Mouse (Mus musculus): ENCODE measurements around the gene March10. TPM values are rescaled to one million over a fixed set of nuclear protein-coding genes. Genes with fewer than 3 reads are reported as not detected.

Gene March10
- polyA plus RNA-seq, 1 experiment = 0.87 TPM

DNA sequence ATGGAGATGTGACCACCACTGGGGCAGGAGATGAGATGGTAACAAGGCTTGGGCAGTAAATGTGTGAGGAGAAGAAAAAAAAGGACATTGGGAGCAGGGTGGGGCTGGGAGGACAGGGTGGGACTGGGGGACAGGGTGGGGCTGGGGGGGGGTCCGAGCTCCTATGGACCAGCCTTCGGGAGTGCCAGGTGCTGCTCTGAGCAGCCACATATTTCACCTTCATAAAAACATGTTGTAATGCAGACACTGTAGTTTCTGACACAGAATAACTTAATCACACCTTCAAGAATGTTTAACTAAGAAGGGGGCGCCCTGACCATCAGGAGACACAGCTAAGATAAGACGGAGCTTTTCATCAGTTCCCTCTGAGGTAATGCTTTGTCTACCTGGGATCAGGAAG lies 4.0 kb downstream of the March10 start:
- TF ChIP-seq GATA1 (IDR thresholded peaks at IDR 0.05; ENCODE audit: borderline replicate concordance, low read length) (no peak), FLI1 (IDR thresholded peaks at IDR 0.05; ENCODE audit: low read length) (no peak)
- Histone ChIP-seq H3K27me3 (replicated peaks) (peaks cover 77% of the 10 kb centered on the region), H3K4me3 (replicated peaks) (no peak overlapping the region), H3K4me1 (peaks cover 48% of the 10 kb centered on the region), H3K36me3 (replicated peaks; ENCODE audit: low read length) (no peaks in the 10 kb centered on the region), H3K9me3 (no peaks in the 10 kb centered on the region)

DNA sequence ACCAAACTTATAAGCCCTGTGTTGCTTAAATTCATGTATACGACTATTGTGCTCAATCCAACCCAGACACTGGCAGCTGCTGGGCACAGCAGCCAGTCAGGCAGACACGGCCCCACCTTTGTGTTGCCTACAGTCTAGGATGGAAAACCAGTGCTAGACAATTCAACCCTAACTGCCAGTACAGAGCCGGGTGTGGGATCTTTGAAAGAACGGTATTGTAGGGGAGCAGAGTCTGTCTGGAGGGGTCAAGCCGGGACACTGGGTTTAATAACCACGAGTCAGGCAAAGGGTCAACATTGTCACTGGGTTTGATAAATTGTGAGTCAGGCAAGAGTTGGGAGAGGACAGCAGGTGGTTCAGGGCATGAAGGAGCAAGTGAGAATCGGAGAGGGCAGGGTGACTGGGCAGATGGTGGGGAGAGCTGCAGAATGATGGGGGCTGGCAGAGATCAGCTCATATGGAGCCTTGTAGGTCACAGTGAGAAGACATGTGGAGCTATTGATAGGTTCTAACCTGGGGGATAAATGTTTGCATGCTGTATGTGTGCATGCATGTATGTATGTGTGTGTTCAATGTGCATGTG lies 4.9 kb downstream of the March10 start:
- H3K4me3 ChIP-seq (replicated peaks) = no peak overlapping the region
- H3K9me3 ChIP-seq = no peaks in the 10 kb centered on the region
- TF ChIP-seq GATA1 (IDR thresholded peaks at IDR 0.05; ENCODE audit: borderline replicate concordance, low read length) = no peak
- no peak for TF ChIP-seq FLI1 (IDR thresholded peaks at IDR 0.05; ENCODE audit: low read length)
- no peaks in the 10 kb centered on the region for H3K36me3 ChIP-seq (replicated peaks; ENCODE audit: low read length)
- peaks cover 72% of the 10 kb centered on the region for H3K27me3 ChIP-seq (replicated peaks)
- H3K4me1 ChIP-seq = peaks cover 50% of the 10 kb centered on the region

DNA sequence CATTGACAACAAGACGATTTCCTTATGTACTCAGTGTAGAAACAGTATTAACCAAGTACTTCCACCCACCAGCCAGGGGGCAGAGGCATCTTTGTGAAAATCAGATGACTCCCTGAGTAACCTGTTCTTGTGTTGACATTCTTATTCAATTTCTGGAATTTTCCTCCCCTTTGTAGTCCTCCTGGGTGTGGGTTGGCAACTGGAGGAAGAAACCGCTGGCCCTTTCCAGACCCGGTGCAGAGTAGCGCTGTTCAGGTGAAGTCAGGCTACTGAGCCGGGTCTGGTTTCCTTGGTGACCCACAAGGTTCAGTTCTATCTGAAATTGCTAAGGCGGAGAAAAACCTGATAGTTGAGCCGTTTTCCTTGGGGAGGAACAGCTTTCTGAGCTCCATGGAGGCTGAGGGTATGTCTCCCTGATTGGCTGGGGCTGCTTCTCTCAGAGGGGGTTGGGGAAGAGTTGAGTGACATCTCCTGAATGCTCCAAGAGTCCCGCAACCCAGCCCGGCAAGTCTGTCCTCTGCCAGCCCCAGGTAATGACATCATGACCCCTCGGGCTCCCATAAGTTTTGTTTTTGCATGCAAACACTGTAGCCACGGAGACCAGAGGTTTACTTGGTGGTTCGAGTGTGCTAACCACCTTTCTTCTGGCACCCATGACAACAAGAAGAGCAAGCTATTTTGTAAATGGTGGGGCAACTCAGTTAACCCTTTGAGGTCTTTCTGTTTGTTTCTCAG lies 6.8 kb downstream of the March10 start:
- Histone ChIP-seq H3K36me3 (replicated peaks; ENCODE audit: low read length) (no peaks in the 10 kb centered on the region), H3K9me3 (no peaks in the 10 kb centered on the region), H3K4me1 (peaks cover 49% of the 10 kb centered on the region), H3K27me3 (replicated peaks) (peaks cover 56% of the 10 kb centered on the region), H3K4me3 (replicated peaks) (no peak overlapping the region)
- TF ChIP-seq FLI1 (IDR thresholded peaks at IDR 0.05; ENCODE audit: low read length) (no peak), GATA1 (IDR thresholded peaks at IDR 0.05; ENCODE audit: borderline replicate concordance, low read length) (no peak)

DNA sequence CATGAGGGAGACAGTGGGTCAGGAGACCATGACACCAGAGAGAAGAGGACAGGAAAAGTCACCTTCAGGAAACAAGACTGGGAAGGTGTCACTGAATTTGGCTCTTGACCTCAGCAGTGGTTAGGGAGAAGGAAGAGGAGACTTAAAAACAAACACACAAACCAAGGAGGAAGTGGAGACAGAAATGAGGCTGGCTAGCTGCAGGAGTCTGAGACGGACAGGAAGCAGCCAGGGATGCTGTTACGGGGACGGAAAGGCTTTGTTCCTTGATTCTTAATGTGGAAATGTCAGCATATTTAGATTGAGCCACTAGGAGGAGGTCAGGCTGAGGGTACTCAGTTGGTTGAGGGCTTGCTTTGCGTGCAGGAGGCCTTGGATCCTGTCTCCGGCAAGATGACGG lies 8.9 kb downstream of the March10 start:
- Histone ChIP-seq H3K4me1 (peaks cover 53% of the 10 kb centered on the region), H3K4me3 (replicated peaks) (no peak overlapping the region), H3K9me3 (no peaks in the 10 kb centered on the region), H3K36me3 (replicated peaks; ENCODE audit: low read length) (no peaks in the 10 kb centered on the region), H3K27me3 (replicated peaks) (peaks cover 42% of the 10 kb centered on the region)
- TF ChIP-seq GATA1 (IDR thresholded peaks at IDR 0.05; ENCODE audit: borderline replicate concordance, low read length) = no peak
- TF ChIP-seq FLI1 (IDR thresholded peaks at IDR 0.05; ENCODE audit: low read length) = no peak

DNA sequence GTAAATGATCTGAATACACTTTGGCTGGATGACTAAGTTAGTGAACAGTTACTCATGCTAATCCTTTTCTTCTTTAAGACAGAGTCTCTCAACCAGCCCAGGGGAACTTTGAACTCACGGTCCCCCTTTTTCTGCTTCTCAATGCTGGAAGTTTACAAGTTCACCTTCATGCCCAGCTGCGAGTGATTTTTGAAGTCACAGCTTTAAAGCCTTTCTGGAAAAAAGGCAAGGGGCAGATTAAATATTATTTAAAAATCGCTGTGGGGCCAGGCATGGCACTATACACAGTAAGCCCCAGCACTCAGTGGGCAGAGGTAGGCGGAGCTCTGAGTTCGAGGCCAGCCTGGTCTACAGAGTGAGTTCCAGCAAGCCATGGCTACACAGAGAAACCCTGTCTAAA lies 10.3 kb downstream of the March10 start:
- no peak overlapping the region for H3K4me3 ChIP-seq (replicated peaks)
- H3K36me3 ChIP-seq (replicated peaks; ENCODE audit: low read length) = no peaks in the 10 kb centered on the region
- H3K4me1 ChIP-seq = peaks cover 44% of the 10 kb centered on the region
- no peaks in the 10 kb centered on the region for H3K9me3 ChIP-seq
- TF ChIP-seq GATA1 (IDR thresholded peaks at IDR 0.05; ENCODE audit: borderline replicate concordance, low read length) (no peak), FLI1 (IDR thresholded peaks at IDR 0.05; ENCODE audit: low read length) (no peak)
- peaks cover 37% of the 10 kb centered on the region for H3K27me3 ChIP-seq (replicated peaks)

DNA sequence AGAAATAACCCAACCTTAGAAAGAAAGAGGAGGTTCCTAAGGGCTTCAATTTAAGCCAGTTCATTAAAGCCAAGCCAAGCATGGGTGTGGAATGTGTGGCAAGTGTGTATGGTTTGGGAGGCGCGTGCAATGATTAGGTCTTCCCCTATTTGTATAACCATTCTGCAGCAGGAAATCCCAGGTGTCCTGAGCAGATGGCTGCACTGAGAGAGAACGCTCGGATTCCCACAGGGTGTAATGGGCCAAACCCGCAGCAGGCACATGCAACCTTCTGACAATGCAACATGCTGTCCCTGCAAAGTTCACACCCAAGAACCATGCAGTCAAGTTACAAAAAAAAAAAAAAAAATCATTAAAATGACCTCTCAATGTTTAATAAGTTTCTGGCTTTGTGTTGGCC lies 10.8 kb downstream of the March10 start:
- Histone ChIP-seq H3K9me3 (no peaks in the 10 kb centered on the region), H3K4me3 (replicated peaks) (no peak overlapping the region), H3K27me3 (replicated peaks) (peaks cover 35% of the 10 kb centered on the region), H3K4me1 (peaks cover 41% of the 10 kb centered on the region), H3K36me3 (replicated peaks; ENCODE audit: low read length) (no peaks in the 10 kb centered on the region)
- no peak for TF ChIP-seq GATA1 (IDR thresholded peaks at IDR 0.05; ENCODE audit: borderline replicate concordance, low read length)
- TF ChIP-seq FLI1 (IDR thresholded peaks at IDR 0.05; ENCODE audit: low read length) = no peak

DNA sequence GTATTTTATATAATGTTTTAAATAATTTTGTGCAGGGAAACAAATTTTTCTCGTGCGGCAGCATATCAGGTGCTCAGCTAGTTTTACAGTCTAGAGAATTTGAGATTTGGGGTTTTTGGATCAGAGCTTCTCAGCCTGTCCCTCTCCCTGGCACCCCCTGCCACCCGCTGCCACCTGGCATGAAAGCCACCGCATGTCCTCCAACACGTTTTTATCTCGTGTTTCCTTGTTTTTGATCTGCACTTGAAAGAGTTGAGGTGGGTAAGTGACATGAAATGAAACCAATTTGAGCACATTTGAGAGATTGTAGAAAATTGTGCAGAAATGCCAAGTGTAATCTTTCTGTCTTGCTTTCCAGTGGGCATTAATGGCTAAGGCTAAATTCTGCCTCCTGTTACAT lies 11.6 kb downstream of the March10 start:
- no peak for TF ChIP-seq GATA1 (IDR thresholded peaks at IDR 0.05; ENCODE audit: borderline replicate concordance, low read length)
- TF ChIP-seq FLI1 (IDR thresholded peaks at IDR 0.05; ENCODE audit: low read length) = no peak
- H3K27me3 ChIP-seq (replicated peaks) = peaks cover 31% of the 10 kb centered on the region
- no peak overlapping the region for H3K4me3 ChIP-seq (replicated peaks)
- no peaks in the 10 kb centered on the region for H3K36me3 ChIP-seq (replicated peaks; ENCODE audit: low read length)
- H3K4me1 ChIP-seq = peaks cover 34% of the 10 kb centered on the region
- H3K9me3 ChIP-seq = no peaks in the 10 kb centered on the region

DNA sequence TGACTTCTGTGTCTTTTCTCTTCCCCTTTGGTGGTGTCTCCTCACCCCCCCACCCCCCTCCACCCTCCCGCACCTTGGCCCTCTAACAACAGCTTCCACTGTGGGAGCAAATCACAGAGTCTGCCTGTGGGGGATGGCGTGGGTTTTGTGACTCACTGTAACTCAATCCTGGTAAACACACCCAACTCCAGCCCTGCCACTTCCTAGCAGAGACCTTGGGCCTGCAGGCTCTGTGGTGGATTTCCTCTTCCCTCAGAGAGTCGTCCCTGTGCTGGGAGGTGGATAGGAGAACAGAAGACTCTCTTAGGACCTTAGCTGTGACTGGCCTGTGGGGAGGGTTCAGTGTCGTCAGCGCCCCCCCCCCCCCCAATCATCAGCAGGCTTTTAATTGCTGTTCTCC lies 13.0 kb downstream of the March10 start:
- no peaks in the 10 kb centered on the region for H3K9me3 ChIP-seq
- H3K4me1 ChIP-seq = peaks cover 24% of the 10 kb centered on the region
- no peaks in the 10 kb centered on the region for H3K36me3 ChIP-seq (replicated peaks; ENCODE audit: low read length)
- H3K27me3 ChIP-seq (replicated peaks) = peaks cover 28% of the 10 kb centered on the region
- no peak overlapping the region for H3K4me3 ChIP-seq (replicated peaks)
- TF ChIP-seq FLI1 (IDR thresholded peaks at IDR 0.05; ENCODE audit: low read length) = no peak
- no peak for TF ChIP-seq GATA1 (IDR thresholded peaks at IDR 0.05; ENCODE audit: borderline replicate concordance, low read length)

DNA sequence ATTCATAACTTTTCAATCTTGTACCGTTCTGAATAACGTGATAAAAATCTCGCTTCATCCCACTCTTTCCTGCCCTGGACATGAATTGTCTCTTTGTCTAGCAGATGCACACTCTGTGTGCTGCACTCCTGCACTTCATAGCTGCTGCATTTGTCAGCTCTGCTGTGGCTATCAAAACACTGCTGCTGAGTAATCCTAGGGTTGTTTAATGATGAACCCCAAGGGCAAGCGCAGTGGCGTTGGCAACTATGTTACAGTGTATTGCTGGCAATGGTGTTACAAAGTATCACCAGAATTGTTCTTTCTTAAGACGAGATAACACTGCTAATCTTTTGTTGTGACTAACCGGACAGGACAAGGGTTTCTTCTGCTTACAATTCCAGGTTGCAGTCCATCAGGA lies 16.7 kb downstream of the March10 start:
- H3K27me3 ChIP-seq (replicated peaks) = peaks cover 43% of the 10 kb centered on the region
- H3K4me3 ChIP-seq (replicated peaks) = no peak overlapping the region
- H3K4me1 ChIP-seq = peaks cover 4% of the 10 kb centered on the region
- H3K36me3 ChIP-seq (replicated peaks; ENCODE audit: low read length) = no peaks in the 10 kb centered on the region
- no peaks in the 10 kb centered on the region for H3K9me3 ChIP-seq
- no peak for TF ChIP-seq GATA1 (IDR thresholded peaks at IDR 0.05; ENCODE audit: borderline replicate concordance, low read length)
- TF ChIP-seq FLI1 (IDR thresholded peaks at IDR 0.05; ENCODE audit: low read length) = no peak

DNA sequence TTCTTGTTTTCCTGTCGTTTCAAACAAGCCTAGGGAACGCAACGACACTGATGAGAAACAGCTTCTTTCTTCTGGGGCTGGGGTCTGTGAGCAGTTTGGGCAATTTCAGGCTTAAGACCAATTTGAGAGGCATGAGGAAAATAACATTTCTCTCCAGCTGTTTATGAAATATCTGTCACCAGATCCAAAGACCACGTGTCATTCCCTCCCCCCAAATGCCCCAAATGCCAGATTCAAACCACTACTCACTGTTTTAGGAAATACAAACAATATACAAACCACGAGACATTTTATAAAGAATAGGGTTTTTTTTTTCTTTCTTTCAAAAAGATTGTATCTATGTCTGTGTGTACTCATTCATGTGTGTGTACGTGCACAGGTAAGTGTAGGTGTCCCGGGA lies 17.6 kb downstream of the March10 start:
- Histone ChIP-seq H3K4me3 (replicated peaks) (no peak overlapping the region), H3K27me3 (replicated peaks) (peaks cover 45% of the 10 kb centered on the region), H3K9me3 (no peaks in the 10 kb centered on the region), H3K4me1 (no peaks in the 10 kb centered on the region; the same call in 1 of the 2 replicates), H3K36me3 (replicated peaks; ENCODE audit: low read length) (no peaks in the 10 kb centered on the region)
- TF ChIP-seq GATA1 (IDR thresholded peaks at IDR 0.05; ENCODE audit: borderline replicate concordance, low read length) (no peak), FLI1 (IDR thresholded peaks at IDR 0.05; ENCODE audit: low read length) (no peak)

Data from megakaryocyte, embryonic 14.5 days (primary cell).